Mouse (Mus musculus) heart, adult 11 months (tissue): ENCODE measurements around the gene Sparcl1.

Source experiments
- DNase-seq: peaks from one replicate; pipeline ENCODE4 v3.0.0; 2022

The Sparcl1 gene

DNA sequence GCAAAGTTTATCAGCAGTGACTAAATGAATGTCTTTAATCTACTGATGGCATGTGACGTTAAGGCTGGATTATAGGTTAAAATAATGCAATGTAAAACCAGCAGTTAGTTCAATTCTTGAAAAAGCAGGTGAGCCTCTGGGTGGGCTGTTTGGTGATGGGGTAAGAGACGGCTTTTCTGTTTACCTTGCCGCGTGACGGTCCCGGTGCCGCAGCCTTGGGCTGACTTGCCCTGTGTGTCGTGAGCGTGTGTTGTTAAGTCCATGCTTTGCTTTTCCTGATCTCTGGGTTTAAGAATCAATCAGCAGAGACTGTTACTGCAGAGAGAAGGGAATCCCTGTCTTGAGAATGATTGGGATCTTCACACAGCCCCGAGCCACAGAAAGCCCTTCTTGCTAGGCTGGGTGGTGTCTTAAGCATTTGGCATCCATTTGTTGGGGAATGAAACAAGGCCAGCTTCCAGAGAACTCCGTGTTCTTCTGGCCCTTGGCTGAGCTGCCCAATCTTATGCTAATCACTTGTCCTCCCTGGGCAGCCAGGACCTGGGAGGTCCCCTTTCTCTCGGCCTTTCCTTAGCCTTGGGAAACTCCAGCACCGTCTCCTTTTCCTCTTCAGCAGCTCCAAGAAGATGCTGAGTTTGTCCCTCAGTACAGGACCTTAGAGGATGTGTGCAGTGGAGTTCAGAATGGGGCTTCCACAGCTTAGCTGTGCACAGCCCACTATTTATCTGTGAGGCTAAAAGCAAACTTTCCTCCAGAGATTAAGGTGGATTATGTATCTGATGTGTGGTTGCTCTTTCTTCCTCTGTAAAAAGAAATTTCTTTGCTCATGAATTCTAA, 51.4 kb downstream of the Sparcl1 start:
- peak; percentile 94 for DNase-seq

- peak; percentile 77 for DNase-seq
Observed at GRCm38 (mm10) chr5:104060429-104060828, 53.1 kb downstream of the Sparcl1 start.

DNA sequence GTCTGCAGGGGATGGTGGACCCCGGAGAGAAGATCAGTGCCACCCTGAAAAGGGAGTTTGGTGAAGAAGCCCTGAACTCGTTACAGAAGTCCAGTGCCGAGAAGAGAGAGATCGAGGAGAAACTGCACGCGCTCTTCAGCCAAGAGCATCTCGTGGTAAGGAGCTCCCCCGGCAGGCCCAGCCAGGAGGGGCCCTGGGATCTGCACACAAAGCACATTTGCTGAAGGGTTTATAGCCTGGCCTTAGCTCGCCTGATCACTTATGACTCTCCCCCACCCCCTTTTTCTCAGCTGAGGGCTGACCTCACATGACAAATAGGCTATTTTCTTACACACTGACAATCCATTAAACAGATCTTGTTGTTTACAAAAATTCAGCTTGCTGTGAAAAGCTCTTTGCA, 53.9 kb downstream of the Sparcl1 start:
- DNase-seq: peak; percentile 83

DNA sequence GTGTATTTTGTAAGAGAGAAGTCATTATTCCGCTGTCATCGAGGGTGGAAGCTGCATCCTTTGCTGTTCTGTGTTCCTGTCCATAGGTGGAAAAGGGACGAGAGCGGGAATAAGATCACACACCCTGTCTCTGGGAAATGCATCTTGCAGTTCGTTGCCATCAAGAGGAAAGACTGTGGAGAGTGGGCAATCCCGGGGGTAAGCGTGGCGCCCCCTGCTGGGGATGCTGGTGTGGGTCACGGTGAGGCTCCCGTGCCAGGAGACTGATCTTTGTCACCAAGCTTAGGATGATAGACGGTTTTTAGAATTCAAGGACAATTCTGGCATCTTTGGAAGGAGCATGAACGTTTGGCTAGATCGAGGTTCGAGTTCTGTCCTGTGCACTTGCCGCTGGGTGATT, 55.5 kb downstream of the Sparcl1 start:
- DNase-seq: peak; percentile 90

- peak; percentile 71 for DNase-seq
Observed at GRCm38 (mm10) chr5:104056295-104056694, 57.2 kb downstream of the Sparcl1 start.

DNA sequence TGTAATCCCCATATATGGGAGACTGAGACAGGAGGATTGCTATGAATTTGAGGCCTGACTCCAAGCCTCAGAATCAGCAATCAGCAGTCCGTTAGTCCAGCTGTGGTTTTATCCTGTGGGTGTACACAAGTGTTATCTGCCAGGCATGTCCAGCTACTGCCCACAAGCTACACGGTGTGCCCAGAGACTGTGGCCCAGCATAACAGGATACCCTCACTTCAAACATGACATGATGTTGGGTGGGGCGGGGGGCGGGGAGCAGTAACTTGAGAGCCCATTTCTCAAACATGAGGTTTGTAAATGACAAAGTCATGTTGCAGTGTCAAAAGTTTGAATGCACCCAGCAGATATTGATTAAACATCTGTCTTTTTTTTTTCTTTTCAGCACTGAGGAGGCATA, 57.7 kb downstream of the Sparcl1 start:
- peak; percentile 46 for DNase-seq

DNA sequence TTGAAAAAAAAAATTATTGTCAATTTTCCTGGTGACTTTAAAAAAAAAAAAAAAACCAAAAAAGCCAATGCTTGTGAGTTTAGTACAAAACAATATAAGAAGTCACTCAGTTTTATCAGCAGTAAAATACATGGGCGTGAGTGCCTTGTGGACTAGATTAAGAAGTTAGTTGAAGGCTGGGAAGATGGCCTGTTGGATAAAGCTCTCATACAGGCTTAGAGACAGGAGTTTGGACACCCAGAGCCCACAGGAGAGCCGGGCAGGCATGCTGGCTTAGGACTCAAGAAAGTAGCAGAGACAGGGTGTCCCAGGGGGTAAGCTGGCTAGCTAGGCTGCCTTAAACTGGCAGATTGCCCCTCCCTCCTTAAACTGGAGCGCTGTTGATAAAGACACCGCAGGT, 58.6 kb downstream of the Sparcl1 start:
- DNase-seq: peak; percentile 76

- DNase-seq: peak; percentile 76
Observed at GRCm38 (mm10) chr5:104052956-104053355, 60.6 kb downstream of the Sparcl1 start.

- peak; percentile 87 for DNase-seq
Observed at GRCm38 (mm10) chr5:104048139-104048538, 65.4 kb downstream of the Sparcl1 start.

GRCm38 (mm10) chr5:104047200-104048105, 66.1 kb downstream of the Sparcl1 start:
- DNase-seq: no peak

GRCm38 (mm10) chr5:104046256-104047199, 67.0 kb downstream of the Sparcl1 start, which contains the start of gene Nudt9:
Gene Nudt9, plus strand, starts transcription at chr5:104046306.
- DNase-seq: peak; percentile 100

DNA sequence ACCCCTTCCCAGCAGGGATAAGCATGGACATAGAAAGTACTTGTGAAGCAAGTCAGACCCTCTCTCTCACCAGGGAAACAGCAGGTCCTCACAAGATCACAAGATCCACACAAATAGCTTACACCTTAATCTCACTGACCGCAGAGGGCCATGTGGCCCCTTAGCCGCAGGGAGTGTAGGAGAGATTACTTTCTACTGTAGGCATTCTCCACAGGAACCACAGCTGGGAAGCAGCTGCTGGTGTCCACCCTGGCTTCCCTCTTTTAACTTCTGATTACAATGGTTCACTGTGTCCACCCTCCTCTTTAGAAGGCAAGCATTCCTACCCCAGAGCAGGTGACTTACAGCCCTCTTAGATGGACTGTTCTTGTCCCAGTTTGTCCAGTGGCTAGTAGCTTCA, 69.8 kb downstream of the Sparcl1 start:
- DNase-seq: peak; percentile 71

DNA sequence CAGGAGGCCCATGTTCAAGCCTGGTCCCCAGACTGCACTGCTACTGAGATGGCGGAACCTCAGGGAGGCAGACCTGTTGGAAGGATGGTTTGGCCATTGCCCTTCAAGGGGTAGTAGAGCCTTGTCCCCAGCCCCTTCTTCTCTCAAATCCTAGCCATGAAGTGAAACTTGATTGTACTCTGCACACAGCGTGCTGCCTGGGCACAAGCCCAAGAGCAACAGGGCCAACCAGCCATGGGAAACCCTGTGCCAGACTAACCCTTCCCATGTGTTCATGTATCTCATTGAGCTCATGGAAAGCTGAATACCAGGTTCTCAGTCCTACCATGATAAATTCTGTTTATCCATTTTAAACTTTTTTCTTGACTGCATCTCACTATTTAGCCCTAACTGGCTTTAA, 70.6 kb downstream of the Sparcl1 start:
- DNase-seq: peak; percentile 87

- peak; percentile 78 for DNase-seq
Observed at GRCm38 (mm10) chr5:104039154-104039932, 74.2 kb downstream of the Sparcl1 start.

DNA sequence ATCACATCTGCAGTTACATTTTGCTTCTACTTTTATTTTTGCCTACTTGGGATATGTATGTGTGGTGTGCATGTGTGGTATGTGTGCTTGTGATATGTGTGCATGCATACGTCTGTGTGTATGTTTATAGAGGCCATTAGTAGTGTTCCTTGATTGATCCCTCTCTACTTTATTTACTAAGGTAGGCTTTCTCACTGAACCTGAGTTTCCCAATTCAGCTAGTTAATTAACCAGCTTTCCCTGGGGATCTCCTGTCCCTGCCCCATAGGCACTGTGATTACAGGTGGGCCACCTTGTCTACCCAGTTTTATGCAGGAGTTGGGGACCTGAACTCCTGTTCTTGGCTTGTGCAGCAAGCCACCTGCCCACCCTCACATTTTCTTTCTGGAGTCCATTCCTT, 76.8 kb downstream of the Sparcl1 start:
- peak; percentile 12 for DNase-seq

DNA sequence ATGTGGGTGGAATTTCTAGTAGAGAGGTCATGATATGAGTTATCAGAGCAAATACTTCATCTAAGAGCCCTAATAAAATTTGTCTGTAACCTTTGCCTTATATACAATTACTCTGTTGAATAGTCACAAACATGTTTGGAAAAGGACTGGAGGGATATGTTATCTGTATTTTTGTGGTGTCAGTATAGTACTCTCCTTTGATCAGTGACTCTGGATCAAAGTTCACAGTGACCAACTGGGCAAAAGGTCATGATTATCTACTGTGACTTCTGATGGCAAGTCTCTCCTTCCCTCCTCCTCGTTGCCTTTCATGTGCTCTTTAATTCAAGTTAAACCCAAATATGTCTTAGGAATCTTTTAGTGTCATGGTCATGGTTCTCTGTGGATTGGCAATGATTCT, 77.7 kb downstream of the Sparcl1 start:
- DNase-seq: no peak

DNA sequence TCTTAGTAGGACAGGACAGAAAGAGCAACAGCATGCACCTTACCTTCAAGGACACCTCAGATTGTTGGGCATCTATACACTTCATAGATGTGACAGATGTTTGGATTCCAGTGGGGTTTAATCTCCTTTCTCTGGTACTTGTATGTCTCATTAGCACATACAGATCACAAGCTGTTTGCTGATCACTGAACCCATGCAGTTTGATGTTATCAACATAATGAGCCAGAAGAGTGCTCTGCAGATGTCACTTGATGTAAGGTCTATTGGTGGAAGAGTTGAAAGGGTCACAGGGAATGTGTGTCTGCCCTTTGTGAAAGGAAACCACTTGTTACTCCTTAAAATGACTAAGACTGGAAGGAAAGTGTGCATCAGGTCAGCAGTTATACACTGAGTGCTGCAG, 78.5 kb downstream of the Sparcl1 start:
- peak; percentile 12 for DNase-seq

GRCm38 (mm10) chr5:104032434-104033097, 81.0 kb downstream of the Sparcl1 start:
- DNase-seq: peak; percentile 7
